Mouse (Mus musculus): Measurements from ENCODE around the gene Abcc4.

DNA sequence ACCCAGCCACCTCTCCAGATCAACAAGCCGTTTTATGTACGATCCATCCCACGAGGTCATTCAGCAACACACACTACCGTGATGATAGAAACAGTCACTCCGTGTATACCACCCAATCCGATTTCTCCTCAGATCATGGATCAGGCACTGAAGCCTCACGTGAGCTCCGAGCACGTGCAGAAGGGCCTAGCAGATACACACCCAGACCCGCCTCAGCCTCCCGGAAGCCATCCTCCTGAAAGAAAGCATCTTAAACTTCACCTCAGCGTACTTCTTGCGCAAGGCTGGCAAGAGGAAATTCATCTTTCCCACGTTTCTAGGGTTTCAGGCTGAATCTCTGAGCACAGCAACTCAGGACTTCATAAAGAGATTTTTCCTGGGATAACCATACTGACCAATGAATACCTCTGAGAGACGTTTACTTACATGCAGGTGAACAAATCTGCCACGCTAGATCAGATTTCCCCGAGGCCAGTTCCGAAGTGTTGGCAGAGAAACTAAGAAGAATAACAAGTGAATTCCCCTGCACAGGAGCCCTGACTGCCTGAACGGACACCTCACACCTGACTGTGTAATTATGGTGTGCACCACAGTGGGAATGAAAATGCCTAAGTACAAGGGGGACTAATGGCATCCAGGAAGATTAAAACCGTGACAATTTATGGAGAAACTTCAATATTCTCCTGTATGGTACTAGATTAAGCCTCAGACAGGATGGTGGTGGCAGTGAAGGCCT, 54.1 kb downstream of the Abcc4 start:
- TF ChIP-seq CTCF (IDR thresholded peaks at IDR 0.05; ENCODE audit: low read depth, low read length) (no peak), TAL1 (conservative IDR thresholded peaks at IDR 0.05; ENCODE audit: low read depth, low read length) (no peak), GATA1 (IDR thresholded peaks at IDR 0.05; ENCODE audit: borderline replicate concordance, low read length) (no peak), POLR2AphosphoS5 (IDR thresholded peaks at IDR 0.05; ENCODE audit: insufficient replicate concordance, low read depth, low read length) (no peak), GATA2 (IDR thresholded peaks at IDR 0.05; ENCODE audit: borderline replicate concordance, low read depth, low read length) (no peak)
